Mouse (Mus musculus): ENCODE data around the gene Sfr1. TPM values are rescaled to one million over a fixed set of nuclear protein-coding genes. Genes with fewer than 3 reads are reported as not detected.

The Sfr1 gene
- polyA plus RNA-seq, 1 experiment = 37.8 TPM

DNA sequence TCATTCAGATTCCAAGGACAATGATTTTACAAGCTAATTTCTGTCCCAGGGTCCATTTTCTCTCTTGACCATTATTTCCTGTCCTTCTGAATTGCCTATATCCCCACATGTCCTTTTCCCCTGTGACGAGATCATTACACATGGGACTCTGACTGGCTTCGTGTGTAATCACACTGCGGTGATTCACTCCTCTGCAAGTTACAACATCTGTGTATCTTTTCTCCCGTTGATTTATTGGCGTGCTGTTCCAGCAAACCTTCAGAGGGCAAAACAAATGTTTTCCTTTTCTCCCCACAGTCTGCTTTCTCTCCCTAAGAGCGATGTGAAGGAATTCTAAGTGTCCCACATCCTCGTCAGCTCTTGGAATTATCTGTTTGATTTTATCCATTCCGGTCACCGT is 31.7 kb upstream of the Sfr1 start:
- Histone ChIP-seq H3K36me3 (ENCODE audit: control insufficient read depth, insufficient read depth, low read length) (no peaks in the 10 kb centered on the region), H3K4me3 (ENCODE audit: control insufficient read depth, low read depth, low read length) (no peak overlapping the region), H3K27me3 (ENCODE audit: control insufficient read depth, insufficient read depth, low read length) (no peaks in the 10 kb centered on the region), H3K27ac (ENCODE audit: control insufficient read depth, insufficient read depth, low read depth, low read length) (peak overlapping the region; percentile 46; the same call in 1 of the 2 replicates), H3K4me1 (ENCODE audit: control insufficient read depth, insufficient read depth, low read length) (peaks cover 3% of the 10 kb centered on the region)
- TF ChIP-seq CTCF (IDR thresholded peaks at IDR 0.05; ENCODE audit: control insufficient read depth, insufficient read depth, insufficient replicate concordance, low read depth, low read length) = no peak
- TF ChIP-seq POLR2A (IDR thresholded peaks at IDR 0.05; ENCODE audit: control insufficient read depth, low read depth, low read length) = no peak

DNA sequence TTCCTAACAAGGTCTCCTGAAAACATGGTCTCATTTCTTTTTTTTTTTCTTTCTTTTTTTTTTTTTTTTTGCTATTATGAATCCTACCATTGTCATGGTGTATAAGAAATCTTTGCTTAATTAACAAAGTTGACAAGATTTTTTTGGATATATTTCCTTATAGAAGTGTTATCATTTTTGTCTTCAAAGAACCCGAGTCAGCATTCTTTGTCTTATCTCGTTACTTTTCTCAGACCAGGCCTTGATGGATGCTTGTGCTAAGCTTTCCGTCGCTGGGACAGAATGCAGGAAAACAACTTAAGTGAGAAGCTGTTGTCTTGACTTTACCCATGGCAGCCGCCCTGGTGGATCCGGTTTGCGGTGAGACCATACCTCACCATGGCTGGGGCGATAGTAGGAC is 31.0 kb upstream of the Sfr1 start:
- TF ChIP-seq POLR2A (IDR thresholded peaks at IDR 0.05; ENCODE audit: control insufficient read depth, low read depth, low read length) = no peak
- TF ChIP-seq CTCF (IDR thresholded peaks at IDR 0.05; ENCODE audit: control insufficient read depth, insufficient read depth, insufficient replicate concordance, low read depth, low read length) = no peak
- H3K4me3 ChIP-seq (ENCODE audit: control insufficient read depth, low read depth, low read length) = no peak overlapping the region
- H3K27me3 ChIP-seq (ENCODE audit: control insufficient read depth, insufficient read depth, low read length) = no peaks in the 10 kb centered on the region
- H3K4me1 ChIP-seq (ENCODE audit: control insufficient read depth, insufficient read depth, low read length) = peaks cover 6% of the 10 kb centered on the region
- H3K36me3 ChIP-seq (ENCODE audit: control insufficient read depth, insufficient read depth, low read length) = no peaks in the 10 kb centered on the region
- no peak overlapping the region for H3K27ac ChIP-seq (ENCODE audit: control insufficient read depth, insufficient read depth, low read depth, low read length)

DNA sequence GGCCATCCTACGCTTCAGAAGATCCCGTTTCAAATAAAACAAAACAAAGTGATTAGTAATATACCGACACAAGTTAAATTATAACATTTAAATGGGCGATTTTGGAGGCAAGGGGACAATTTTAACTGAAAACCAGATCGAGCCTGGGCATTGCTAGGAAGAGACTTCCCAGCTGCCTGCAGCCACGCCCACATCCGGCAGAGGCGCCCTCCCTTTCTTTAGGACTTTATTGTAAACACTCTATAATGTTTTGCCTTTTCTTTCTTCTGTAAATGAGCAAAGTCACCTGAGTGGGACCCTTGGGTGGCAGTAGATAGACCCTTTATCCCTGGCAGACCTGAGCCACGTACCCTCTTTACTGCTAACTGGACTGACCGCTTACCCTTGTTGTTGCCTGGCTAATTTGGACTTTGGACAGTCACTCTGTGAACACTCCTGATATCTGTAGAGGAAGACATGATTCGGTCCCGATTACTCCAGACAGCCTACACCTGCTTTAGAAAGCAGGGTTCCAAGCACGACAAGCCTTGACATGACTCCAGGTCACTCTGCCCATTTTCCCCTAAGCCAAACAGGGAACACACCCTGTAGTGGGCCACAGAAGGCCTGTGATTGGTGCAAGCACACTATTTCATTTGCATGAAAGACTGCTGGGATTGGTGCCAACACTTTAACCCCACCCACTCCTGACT is 26.3 kb upstream of the Sfr1 start:
- Histone ChIP-seq H3K36me3 (ENCODE audit: control insufficient read depth, insufficient read depth, low read length) (no peaks in the 10 kb centered on the region), H3K4me1 (ENCODE audit: control insufficient read depth, insufficient read depth, low read length) (peaks cover 3% of the 10 kb centered on the region; the same call in 1 of the 2 replicates), H3K27me3 (ENCODE audit: control insufficient read depth, insufficient read depth, low read length) (no peaks in the 10 kb centered on the region), H3K4me3 (ENCODE audit: control insufficient read depth, low read depth, low read length) (no peak overlapping the region), H3K27ac (ENCODE audit: control insufficient read depth, insufficient read depth, low read depth, low read length) (no peak overlapping the region)
- TF ChIP-seq CTCF (IDR thresholded peaks at IDR 0.05; ENCODE audit: control insufficient read depth, insufficient read depth, insufficient replicate concordance, low read depth, low read length) = no peak
- TF ChIP-seq POLR2A (IDR thresholded peaks at IDR 0.05; ENCODE audit: control insufficient read depth, low read depth, low read length) = no peak

DNA sequence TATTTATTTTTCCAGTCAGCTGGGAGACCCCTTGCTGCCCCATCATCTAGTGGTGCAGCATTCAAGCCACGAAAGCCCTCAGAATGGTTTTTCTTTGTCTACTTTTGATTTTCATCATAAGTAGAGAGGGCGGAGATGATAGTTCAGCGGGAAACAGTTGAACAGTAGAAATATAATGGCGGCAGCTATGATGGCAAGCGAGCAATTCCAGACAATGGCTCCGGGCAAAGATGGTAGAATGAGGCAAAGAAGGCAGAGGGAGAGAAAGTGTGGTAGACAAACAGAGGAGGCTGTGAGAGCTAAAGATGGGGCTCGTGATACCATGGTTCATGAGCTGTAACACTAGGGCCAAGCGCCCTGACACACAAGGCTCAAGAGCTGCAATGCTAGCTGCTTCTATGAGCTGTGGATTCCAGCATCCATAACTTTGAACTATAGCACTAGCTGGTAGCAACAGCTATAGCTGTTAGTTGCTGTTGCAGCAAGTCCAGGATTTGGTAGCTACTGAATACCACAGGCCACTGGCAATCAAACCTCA is 25.6 kb upstream of the Sfr1 start:
- TF ChIP-seq CTCF (IDR thresholded peaks at IDR 0.05; ENCODE audit: control insufficient read depth, insufficient read depth, insufficient replicate concordance, low read depth, low read length) (no peak), POLR2A (IDR thresholded peaks at IDR 0.05; ENCODE audit: control insufficient read depth, low read depth, low read length) (no peak)
- H3K27ac ChIP-seq (ENCODE audit: control insufficient read depth, insufficient read depth, low read depth, low read length) = no peak overlapping the region
- H3K27me3 ChIP-seq (ENCODE audit: control insufficient read depth, insufficient read depth, low read length) = no peaks in the 10 kb centered on the region
- H3K36me3 ChIP-seq (ENCODE audit: control insufficient read depth, insufficient read depth, low read length) = no peaks in the 10 kb centered on the region
- H3K4me3 ChIP-seq (ENCODE audit: control insufficient read depth, low read depth, low read length) = no peak overlapping the region
- H3K4me1 ChIP-seq (ENCODE audit: control insufficient read depth, insufficient read depth, low read length) = peaks cover 3% of the 10 kb centered on the region; the same call in 1 of the 2 replicates

DNA sequence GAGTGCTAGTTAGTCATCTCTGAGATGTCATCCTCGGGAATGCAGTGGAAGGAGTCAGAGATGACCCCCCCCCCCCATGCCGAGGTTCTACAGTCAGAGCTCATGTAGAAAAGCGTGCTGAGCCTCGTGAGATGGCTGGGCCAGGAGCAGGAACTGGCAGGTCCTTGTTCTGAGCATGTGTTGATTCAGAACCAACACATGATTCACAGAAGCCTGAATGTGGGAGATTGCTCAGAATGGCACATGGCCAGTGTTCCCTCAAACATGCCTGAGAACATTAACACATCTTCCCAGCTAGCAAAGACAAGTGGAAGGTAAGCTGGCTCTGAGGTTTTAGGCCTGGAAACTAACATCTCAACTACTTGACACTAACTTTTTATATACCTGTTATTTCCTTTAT is 21.1 kb upstream of the Sfr1 start:
- Histone ChIP-seq H3K4me1 (ENCODE audit: control insufficient read depth, insufficient read depth, low read length) (peaks cover 2% of the 10 kb centered on the region; the same call in 1 of the 2 replicates), H3K4me3 (ENCODE audit: control insufficient read depth, low read depth, low read length) (no peak overlapping the region), H3K36me3 (ENCODE audit: control insufficient read depth, insufficient read depth, low read length) (no peaks in the 10 kb centered on the region), H3K27me3 (ENCODE audit: control insufficient read depth, insufficient read depth, low read length) (no peaks in the 10 kb centered on the region), H3K27ac (ENCODE audit: control insufficient read depth, insufficient read depth, low read depth, low read length) (no peak overlapping the region)
- TF ChIP-seq CTCF (IDR thresholded peaks at IDR 0.05; ENCODE audit: control insufficient read depth, insufficient read depth, insufficient replicate concordance, low read depth, low read length) = no peak
- no peak for TF ChIP-seq POLR2A (IDR thresholded peaks at IDR 0.05; ENCODE audit: control insufficient read depth, low read depth, low read length)

DNA sequence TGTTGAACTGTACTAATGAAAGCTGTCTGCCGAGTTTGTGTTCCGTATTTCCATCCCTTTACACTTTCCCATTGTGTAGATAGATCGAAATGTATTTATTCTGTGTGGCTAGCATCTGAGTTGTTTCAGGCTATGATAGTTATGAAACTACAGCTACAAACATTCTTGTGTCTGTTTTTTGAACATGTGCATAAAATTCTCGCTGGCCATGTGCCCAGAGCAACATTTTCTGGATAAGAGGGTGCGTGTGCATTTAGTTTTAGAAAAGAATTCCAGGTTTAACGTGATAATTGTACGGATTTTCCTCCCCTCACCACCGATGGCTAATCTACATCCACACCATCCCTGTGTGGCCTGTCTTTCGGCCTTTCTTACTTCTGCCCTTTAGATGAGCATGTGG is 18.0 kb upstream of the Sfr1 start:
- Histone ChIP-seq H3K27me3 (ENCODE audit: control insufficient read depth, insufficient read depth, low read length) (no peaks in the 10 kb centered on the region), H3K4me1 (ENCODE audit: control insufficient read depth, insufficient read depth, low read length) (no peaks in the 10 kb centered on the region), H3K4me3 (ENCODE audit: control insufficient read depth, low read depth, low read length) (no peak overlapping the region), H3K27ac (ENCODE audit: control insufficient read depth, insufficient read depth, low read depth, low read length) (no peak overlapping the region), H3K36me3 (ENCODE audit: control insufficient read depth, insufficient read depth, low read length) (no peaks in the 10 kb centered on the region)
- TF ChIP-seq POLR2A (IDR thresholded peaks at IDR 0.05; ENCODE audit: control insufficient read depth, low read depth, low read length) (no peak), CTCF (IDR thresholded peaks at IDR 0.05; ENCODE audit: control insufficient read depth, insufficient read depth, insufficient replicate concordance, low read depth, low read length) (no peak)

DNA sequence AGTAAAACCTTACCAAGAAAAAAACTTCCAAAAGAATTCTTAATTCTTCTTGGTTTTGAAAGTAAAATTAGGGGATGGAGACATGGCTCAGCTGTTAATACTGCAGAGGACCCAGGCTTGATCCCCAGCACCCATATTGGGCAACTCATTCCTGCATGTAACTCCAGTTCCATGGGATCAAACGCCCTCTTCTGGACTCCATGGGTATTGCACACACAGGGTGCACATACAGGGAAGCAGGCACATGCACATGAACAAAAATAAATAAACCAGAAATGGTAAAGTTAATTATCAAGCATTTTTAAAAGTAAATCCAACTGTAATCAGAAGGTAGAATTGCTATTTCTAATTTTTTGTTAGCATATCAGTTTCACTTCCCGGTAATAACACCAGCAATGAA is 15.3 kb upstream of the Sfr1 start:
- H3K4me1 ChIP-seq (ENCODE audit: control insufficient read depth, insufficient read depth, low read length) = no peaks in the 10 kb centered on the region
- H3K4me3 ChIP-seq (ENCODE audit: control insufficient read depth, low read depth, low read length) = no peak overlapping the region
- no peak overlapping the region for H3K27ac ChIP-seq (ENCODE audit: control insufficient read depth, insufficient read depth, low read depth, low read length)
- no peaks in the 10 kb centered on the region for H3K27me3 ChIP-seq (ENCODE audit: control insufficient read depth, insufficient read depth, low read length)
- TF ChIP-seq POLR2A (IDR thresholded peaks at IDR 0.05; ENCODE audit: control insufficient read depth, low read depth, low read length) (no peak), CTCF (IDR thresholded peaks at IDR 0.05; ENCODE audit: control insufficient read depth, insufficient read depth, insufficient replicate concordance, low read depth, low read length) (peak; percentile 41; the same call in 1 of the 2 replicates)
- no peaks in the 10 kb centered on the region for H3K36me3 ChIP-seq (ENCODE audit: control insufficient read depth, insufficient read depth, low read length)
